Mouse (Mus musculus): ENCODE data around the gene Tph1.

Tph1 gene

DNA sequence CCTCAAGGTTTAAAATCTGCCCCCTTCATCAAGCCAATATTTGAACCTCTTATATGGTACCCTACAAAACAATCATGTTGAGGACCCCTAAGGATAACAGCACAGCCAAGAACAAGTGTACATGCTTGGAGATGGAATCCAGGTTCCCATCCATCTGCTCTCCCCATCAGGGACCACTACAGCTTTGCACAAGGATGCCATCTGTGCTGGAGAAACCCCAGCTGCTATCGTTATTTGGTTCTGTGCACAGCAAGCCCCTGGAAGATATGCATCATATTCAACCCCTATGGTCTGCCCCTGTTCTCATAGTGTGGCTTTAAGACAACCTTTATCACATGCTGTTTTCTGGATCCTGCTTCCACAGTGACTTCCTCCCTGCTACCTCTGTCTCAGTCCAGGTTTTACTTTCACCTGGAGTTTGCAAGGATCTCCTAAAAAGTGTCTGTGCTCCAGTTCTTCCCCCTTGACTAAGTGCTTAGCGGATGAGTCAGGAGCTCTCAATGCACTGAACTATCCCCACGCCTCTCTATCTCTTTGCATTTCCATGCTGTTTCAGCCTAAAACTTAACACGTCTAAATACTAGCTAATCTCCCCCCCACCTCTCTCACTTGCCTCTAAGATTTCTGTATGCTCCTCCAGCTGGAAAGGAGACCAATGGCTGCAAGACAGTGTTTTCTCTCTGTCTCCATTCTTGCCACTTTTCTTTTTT lies 23.8 kb downstream of the Tph1 start:
- no peak for DNase-seq (ENCODE audit: low read depth, low spot score)

- DNase-seq (ENCODE audit: low read depth, low spot score), result peak; percentile 33
These were observed 29.2 kb downstream of the Tph1 start for GRCm38 (mm10) chr7:46643172-46643571.

DNA sequence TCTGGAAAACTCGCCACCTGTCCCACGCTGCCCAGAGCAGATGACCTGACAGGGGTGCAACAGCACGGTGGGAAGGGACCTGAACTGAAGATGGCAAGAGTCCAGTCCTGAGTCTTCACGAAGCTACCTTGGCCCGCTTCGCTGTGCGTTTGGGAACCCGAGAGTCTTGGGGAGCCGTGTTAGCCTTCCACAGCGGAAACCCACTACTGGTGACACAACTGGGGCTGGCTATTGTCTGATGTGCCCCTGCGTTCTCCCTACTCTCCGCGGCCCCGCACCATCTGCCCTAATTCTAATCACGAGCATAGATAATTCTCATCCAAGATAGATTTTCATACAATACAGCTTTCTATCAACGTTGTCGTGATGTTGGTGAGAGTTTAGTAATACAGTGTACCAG lies 32.3 kb downstream of the Tph1 start:
- DNase-seq (ENCODE audit: low read depth, low spot score), result no peak

DNA sequence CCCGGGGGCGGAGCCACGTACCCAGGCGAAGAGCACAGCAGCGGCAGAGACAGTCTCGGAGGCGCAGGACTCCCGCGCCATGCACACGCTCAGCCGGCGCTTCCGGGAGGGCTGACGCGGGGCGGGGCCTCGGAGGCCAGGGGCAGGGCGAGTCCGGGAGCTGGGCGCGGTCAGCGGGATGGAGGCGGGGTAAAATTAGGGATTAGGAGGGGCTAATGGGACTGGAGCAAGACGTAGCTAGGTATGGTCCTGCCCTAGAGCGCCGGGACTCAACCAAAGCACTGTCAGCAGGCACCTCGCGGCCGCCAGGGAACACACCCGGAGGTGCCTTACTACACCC lies 32.7 kb downstream of the Tph1 start, which contains the start of gene Sergef:
Gene Sergef, minus strand, starts transcription at position 116 of the 340 bp plus-strand sequence.
- peak; percentile 93 for DNase-seq (ENCODE audit: low read depth, low spot score)

DNA sequence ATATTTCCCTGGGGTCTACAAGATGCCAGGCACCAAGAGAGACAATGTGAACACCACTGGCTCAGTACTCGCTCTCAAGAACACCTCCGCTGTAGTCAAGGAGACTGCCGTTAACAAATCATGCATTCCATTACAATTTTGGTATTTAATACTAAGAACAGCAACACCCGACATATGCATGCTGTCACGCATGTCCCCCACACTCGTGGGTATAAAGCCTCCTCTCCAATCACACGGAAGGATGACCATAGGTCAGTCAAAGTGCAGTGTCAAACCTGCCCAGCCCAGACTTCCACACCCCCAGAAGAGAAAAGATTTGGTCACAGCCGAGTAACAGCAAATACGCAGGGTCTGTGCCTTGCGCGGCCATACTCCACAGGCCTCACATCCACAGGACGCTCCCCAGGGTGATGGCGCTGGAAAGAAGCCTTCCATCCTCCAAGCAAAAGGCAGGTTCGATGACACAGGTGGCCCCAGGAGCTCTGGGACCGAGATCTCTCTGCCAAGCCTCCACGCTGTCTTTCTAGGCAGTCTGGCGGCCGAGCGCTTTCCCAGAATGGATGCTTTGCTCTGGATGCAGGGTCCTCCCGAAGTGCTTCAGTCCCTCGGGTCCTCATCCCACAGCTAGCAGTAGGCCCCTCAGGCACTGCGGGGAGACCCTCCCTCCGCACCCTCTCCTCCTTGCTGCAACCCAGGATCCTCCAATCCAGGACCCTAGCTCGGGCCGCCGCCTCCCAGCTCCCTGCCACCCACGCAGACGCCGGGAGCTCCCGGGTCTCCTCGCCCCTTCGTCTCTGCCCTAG lies 33.2 kb downstream of the Tph1 start:
- DNase-seq (ENCODE audit: low read depth, low spot score), result no peak

- no peak for DNase-seq (ENCODE audit: low read depth, low spot score)
These were observed 43.9 kb downstream of the Tph1 start for GRCm38 (mm10) chr7:46628375-46628975.

- no peak for DNase-seq (ENCODE audit: low read depth, low spot score)
These were observed 48.4 kb downstream of the Tph1 start for GRCm38 (mm10) chr7:46623979-46624378.

GRCm38 (mm10) chr7:46618416-46619110 lies 53.8 kb downstream of the Tph1 start:
- DNase-seq (ENCODE audit: low read depth, low spot score), result no peak

DNA sequence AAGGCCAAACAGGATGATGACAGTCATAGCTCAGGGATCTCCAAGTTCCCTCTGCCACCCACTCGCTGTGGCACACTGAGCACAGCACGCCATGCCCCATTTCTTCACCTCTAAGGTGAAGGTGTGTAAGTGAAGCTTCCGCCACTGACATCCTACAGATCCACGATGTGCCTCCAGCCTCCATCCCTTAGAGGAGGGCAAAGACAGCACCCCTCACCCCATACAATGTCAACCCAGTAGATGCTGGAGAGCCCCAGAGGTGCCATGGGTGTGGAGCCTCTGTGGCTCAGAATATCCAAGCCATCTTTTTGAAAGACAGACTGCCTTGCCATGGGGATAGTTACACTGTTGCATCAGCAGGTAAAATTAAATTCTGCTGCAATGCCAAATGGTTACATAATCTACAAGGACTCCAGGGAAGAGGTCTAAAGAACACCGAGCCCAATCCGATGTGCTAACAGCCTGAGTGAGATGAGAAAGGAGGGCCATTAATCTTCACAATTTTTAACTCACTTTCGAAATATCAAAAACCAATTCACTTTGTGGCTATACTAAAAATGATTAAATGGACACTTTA lies 55.8 kb downstream of the Tph1 start:
- no peak for DNase-seq (ENCODE audit: low read depth, low spot score)

GRCm38 (mm10) chr7:46615256-46615977 lies 56.9 kb downstream of the Tph1 start:
- DNase-seq (ENCODE audit: low read depth, low spot score), result peak; percentile 78

- DNase-seq (ENCODE audit: low read depth, low spot score), result no peak
These were observed 58.1 kb downstream of the Tph1 start for GRCm38 (mm10) chr7:46614263-46614662.

DNA sequence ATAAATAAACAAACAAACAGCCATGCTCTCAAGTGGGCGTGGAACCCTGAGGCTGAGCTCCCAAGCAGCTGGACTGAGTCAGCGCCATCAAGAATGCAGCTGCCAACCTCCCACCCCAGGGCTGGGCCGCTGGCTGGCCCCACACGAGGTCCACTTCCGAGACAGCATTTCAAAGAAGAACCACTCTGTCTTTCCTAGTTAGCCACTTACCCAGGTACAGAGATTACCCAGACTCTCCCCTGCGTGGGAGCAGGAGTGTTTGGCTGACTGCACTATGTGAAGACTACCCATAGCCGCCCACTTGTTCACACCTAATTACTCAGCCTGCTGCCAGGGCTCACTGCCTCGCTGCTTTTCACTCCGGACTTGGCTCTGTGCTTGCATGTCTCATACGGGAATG lies 59.2 kb downstream of the Tph1 start:
- DNase-seq (ENCODE audit: low read depth, low spot score), result no peak

DNA sequence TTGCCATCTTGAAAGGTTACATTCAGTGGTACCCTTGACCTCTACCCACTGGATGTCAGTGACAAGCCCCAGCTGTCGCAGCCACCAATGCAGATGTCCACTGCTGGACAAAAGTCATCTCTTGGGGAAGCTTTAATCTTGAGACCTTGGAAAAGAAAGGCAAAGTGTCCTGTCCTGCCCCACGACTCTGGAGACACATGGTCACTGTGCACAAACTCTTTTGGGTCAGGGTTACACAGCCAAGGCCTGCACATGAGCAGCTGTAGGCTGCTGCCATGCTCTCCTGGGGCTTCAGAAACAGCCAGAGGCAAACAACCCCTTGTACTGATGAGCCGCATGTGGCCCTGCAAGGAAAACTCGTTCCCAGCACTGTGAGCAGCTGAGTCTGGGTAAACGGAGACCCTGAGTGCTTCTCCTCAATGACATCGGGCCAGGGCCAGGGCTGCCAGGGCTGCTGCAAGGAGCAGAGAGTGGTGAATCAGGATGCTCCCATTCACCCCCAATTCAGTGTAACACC lies 59.9 kb downstream of the Tph1 start:
- DNase-seq (ENCODE audit: low read depth, low spot score), result no peak

- DNase-seq (ENCODE audit: low read depth, low spot score), result no peak
These were observed 60.4 kb downstream of the Tph1 start for GRCm38 (mm10) chr7:46611970-46612369.

DNA sequence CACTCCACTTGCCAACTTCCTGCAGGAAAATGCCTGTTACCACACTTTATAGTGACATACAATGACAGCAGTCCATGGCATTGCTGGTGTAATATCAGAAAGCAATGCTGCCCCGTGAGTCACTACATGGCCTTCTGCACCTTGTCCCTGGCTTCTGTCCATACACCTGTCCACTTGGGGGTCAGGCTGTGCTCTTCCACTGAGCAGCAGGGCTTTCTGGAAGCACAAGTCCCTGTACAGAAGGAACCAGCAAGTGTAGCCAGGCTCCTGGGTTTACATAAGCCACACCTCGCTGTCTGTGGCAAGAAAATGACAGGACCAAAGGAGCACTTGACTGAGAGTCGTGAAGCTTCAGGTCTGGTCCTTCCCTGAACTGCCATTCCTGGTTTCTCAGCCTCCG lies 63.0 kb downstream of the Tph1 start:
- no peak for DNase-seq (ENCODE audit: low read depth, low spot score)

DNA sequence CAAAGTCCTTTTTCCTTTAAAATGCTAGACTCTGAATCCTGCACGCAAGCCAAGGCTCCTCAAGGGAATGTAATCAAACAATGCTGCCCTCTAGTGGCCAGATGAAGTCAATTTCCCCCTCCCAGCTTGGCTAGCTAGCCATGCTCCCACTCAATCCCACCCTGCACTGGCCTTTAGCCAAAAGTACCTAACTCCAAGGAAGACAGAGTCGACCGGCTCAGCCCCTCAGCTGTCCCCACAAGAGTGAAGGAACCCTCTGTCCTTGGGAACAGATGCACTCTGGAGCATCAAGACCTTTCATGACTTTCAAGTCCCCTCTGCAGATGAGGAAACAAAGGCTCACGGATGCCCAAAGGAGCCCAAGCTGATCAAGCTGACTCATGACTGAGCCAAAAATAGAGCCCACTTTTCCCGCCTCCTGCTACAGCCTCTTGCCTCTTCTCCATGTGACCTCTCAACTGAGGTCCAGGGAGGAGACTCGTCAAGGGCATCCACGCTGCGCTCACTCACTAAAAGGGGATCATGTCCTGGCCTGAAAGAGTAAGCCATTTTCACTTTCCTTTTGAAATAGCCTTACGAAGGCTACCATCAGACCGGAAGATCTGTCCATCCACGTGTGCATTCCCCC lies 64.8 kb downstream of the Tph1 start:
- peak; percentile 94 for DNase-seq (ENCODE audit: low read depth, low spot score)

- DNase-seq (ENCODE audit: low read depth, low spot score), result peak; percentile 95
These were observed 65.3 kb downstream of the Tph1 start for GRCm38 (mm10) chr7:46607031-46607426.

DNA sequence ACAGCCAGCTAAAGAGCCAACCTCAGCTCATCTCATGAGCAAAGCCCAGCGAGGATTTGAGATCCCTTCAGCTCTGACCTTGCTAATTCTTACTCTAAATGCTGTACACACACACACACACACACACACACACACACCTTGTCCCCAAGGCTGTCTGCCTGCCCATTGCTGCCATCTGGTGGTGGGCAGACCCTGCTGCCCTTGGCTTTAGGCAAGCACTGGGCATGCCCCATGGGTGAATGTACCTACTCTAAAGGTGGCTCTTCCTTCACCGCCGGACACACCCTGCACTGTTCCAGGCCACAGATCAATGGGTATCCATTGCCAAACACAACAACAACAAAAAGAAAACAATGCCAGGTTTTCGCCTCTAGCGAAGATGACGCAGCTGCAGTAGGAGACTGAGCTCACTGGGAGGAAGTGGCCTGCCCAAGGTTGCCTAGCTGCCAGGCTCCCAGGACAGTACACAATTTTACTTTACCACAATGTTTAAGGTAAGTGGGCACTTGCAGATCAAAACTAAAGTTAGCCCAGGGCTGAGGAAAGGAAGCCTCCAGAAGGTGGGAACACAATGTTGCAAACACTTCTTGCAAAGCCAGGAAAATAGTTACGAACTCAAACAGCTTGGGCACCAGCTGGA lies 65.8 kb downstream of the Tph1 start:
- peak; percentile 96 for DNase-seq (ENCODE audit: low read depth, low spot score)

GRCm38 (mm10) chr7:46603051-46603450 lies 69.3 kb downstream of the Tph1 start:
- no peak for DNase-seq (ENCODE audit: low read depth, low spot score)

DNA sequence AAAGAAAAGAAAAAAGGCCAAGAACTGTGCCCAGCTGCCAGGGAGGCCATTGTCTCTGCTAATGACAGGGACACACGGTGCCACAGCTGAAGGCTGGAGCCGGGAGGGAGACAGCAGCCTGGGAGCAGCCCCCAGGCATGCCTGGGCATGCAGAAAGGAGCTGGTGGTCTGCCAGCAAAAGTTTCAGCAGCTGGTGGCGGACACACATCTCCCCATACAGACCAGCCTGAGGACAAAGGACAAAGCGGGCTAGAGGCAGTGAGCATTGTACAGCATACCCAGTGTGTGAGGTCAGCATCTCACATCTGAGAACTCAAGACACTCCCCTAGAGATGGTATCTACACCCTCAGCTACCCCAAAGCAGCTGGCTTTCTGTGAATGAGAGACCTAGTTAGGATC lies 70.3 kb downstream of the Tph1 start:
- DNase-seq (ENCODE audit: low read depth, low spot score), result peak; percentile 7
